Mouse (Mus musculus) layer of hippocampus, adult 11-12 months (tissue): ENCODE results near the gene Hoxa10.

ENCODE experiments used
- DNase-seq: peaks from one replicate; pipeline ENCODE4 v3.0.0; 2022; ENCODE audit warnings: low spot score

Gene Hoxa10

DNA sequence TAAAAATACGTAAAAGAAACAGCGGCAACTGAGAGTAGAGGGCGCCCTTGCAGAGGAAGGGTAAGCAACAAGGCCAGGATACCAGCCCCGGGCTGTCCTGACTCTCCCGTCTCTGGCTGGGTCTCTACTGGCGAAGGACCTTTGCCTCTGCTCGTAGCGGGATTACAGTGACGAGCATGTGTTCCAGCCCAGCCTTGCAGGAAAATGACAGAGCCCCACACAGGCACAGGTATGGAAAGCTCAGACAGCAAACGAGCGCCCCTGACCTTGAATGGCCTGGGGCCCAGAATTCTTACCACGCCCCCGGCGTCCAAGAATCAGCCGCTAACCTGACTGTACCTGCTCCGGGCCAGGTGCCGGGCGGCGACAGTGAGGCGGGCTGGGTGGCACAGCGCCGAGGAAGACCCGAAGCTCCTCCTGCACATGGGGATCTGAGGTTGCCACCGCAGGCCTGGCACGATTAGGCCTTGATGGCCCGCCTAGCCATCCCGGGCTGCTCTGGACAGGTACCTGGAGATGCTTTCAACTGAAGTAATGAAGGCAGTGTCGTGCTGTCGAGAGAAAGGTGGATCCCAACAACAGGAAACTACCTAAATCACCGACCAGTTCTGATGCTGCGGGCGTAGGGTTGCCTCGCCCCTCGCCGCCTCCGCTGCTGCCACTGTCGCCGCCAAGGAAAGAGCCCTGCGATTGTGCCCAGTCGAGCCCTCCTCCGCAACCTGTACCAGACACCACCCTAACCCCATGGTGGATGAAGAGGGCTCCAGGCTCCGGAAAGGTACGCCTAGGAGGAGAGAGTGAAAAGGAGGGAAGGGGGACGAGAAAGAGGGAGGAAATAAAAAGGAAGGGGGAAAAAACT is 10.9 kb downstream of the Hoxa10 start:
- DNase-seq: no peak

DNA sequence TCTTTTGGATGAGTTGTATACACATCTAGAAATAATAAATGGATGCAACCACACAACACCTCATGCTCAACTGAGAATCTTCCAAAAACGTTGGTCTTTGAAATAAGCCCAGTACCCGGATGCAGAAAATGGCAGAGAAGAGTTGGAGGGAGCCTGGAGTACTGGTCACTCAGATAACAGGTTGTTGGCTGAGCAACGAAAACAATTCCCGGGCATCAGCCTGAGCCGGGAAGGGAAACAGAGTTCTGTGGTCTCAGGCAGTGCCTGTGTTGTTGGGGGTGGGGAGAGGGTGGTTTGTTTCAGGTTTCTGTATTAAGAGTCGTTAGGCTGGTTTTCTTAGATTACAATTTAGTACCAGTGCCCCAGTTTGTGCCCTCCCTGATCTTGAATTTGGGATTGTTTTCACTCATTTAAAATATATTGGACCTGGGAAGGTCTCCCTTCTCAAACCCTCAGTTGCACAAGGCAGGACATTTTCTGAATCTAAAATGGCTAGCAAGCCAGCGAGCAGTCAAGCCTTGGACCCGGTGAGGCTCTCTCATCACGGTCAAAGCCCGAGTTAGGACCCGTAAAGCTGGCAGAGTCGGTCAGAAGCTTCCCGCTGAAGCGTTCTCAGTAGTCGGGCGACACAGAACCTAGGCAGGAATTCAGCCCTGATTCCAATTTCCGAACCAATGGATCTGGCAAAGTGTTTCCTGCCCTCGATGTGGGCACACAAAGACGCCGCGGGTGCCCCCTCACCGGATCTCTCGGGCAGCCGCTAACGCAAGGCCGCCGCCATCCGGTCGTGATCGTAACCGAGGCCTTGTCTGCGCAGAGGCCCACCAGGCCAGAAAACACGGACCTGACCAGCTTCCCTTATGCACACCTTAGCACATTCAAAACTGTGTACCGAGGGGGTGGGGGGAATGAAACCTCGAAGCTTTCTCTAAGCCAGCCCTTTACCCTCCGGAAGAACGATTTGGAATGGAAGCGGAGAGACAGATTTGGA is 11.9 kb downstream of the Hoxa10 start:
- no peak for DNase-seq

DNA sequence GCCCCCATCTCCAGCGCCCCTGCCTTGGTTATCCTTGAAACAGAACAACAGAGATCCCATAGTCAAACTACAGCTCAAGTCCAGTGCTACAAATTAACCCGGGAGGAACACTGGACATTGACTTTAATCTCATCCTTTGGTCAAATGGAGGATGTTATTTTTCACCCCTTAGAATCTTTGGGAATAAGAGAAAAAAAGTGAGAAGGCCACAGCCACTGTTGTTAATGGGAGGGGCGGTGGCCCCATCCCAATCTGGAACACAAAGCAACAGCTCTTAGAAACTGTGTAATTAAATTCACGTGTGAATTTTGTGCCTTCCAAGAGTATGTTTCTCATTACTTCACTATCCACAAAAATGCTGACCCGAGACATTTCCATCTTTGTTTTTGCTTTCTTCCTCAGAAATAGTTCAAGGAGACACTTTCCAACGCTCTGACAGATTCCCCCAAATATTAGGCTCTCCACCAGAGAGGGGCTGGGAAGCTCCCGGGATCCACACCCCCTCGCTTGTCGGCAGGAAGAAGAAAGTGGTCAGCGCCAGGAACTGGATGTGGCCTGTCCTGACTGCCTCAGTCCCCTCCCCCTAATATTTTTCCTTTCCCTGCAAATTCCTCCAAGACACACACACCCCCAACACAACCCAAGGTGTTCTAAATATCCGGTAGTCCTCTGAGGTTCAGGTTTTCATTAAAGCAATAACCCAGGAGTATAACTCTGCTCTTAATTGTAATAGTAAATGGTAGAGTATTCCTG is 13.0 kb downstream of the Hoxa10 start:
- no peak for DNase-seq

DNA sequence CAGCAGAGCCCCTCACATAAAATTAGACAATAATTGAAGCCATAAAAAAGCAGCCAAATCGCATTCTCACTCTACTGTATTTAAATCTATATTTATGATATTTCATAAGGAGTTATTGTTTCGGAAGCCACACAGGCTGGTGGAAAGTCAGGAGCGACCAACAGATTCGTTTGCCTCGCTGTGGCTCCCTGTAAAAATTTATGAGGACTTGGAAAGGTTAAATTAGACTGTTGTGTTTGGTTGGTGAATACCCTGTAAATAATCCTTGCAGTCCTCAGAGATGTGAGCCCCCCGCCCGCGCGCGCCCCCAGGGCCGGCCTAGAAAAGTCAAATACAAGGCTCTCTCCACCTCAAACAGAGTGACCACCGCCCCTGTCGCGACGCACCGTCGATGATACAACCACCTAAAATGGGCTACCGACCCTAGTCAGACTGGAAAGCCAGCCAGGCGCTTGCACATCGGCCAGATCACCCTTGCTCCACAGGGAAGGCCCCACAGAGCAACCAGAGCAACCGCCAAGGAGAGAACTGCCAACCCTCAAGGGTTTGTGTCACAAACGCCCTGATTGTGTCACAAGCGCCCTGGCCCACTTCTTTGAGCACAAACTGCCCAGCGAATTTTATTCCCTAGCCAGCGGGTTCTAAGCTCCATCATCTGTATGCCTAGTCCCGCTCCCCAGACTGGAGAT is 13.9 kb downstream of the Hoxa10 start:
- no peak for DNase-seq

DNA sequence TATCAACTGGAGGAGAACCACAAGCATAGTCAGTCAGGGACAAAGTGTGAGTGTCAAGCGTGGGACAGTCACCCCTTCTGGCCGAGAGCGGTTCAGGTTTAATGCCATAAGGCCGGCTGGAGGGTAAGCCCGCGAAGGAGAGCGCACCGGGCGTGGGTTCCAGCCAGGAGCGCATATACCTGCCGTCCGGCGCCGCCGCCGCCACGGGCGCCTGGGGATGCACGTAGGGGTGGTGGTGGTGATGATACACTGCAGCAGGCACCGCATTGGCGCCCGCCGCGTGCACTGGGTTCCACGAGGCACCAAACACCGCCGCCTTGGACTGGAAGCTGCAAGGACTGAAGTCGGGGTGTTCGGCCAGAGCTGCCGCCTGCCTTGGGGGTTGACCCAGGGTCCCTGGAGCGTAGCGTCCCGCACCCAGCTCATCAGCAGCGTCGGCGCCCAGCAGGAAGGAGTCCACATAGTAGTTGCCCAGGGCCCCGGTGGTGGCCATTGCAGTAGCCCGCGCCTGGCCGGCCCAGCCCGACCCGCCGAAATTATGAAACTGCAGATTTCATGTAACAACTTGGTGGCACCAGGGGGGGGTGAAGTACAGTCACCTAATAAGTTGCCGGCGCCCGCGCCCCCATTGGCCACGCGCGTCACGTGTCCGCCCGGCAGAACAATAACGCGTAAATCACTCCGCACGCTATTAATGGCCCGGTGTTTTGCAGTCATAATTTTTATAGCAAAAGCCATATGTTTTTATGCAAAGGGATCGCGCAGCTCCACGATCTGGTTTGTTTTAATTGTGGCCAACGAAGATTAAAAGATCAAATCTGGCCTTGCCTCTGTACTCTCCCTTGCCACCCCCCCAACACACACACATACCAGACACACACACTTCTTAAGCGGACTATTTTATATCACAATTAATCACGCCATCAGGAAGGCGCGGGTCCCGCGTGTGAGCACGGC is 14.8 kb downstream of the Hoxa10 start:
- DNase-seq: no peak

GRCm38 (mm10) chr6:52224895-52225611 is 15.6 kb downstream of the Hoxa10 start:
- no peak for DNase-seq

DNA sequence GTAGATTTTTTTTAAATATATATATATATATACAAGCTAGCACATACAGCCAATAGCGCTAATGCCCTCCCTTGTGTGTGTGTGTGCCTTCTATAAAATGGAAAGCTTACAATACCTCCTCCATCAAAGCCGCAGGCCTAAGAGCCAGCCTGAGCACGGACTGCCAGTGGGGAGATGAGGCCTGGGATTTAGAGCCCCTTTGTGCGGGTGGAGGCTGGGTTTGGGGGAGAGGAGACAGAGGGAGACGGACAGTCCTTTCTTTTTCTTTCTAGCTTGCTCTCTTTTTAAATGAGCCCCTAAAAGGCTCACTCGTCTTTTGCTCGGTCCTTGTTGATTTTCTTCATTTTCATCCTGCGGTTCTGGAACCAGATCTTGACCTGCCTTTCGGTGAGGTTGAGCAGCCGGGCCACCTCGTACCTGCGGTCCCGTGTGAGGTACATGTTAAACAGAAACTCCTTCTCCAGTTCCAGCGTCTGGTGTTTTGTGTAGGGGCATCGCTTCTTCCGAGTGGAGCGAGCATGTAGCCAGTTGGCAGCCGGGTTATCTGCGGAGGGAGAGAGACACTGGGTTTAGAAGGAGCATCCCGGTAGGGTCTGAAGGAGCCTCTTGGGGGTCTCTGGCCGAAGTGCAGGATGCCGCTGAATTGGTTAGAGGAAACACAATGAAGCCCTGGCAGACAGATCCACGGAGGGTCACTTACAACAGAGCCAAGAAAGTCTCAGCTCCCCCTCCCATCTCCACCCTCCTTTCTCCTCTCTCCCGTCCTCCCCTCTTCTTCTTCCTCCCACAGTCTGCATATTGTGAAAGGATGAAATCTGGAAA is 16.5 kb downstream of the Hoxa10 start:
- no peak for DNase-seq

- DNase-seq: no peak
Observed at GRCm38 (mm10) chr6:52222729-52223128, 17.9 kb downstream of the Hoxa10 start.

- no peak for DNase-seq
Observed at GRCm38 (mm10) chr6:52221993-52222685, 18.5 kb downstream of the Hoxa10 start.

DNA sequence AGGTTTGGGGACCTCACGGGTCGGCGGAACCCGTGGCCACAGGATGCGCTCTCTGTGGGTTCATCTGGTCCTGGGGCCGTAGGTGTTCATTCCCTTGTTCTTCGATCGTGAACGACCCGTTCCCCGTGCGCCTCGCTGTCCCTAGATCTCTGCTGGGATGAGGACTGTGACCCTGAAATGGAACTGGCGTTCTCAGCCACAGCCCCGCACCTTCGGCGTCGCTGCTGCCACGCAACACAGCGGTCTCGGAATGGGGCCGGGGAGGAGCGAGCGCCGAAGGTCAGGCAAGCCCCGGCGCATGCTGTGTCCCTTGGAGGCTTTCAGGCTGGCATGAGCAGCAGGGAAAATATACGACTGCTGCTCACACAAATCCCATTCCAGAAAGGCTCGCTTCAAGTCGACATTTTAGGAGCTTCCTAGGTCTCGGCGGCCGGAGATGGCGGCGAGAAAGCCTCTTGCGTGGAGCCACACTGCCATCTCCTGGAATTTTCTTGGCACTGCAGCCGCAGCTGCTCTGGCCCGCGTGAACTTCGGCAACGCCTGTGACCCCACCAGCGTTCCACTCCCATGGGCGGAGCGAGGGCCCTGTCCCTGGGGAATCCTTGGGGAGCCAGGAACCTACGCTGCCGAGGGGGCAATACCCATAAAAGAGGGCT is 19.2 kb downstream of the Hoxa10 start, which contains the start of gene Hoxa7:
Gene Hoxa7, minus strand, starts transcription at position 518 of the 656 bp plus-strand sequence.
- DNase-seq: peak; percentile 81

- DNase-seq: no peak
Observed at GRCm38 (mm10) chr6:52220865-52221310, 19.8 kb downstream of the Hoxa10 start.

DNA sequence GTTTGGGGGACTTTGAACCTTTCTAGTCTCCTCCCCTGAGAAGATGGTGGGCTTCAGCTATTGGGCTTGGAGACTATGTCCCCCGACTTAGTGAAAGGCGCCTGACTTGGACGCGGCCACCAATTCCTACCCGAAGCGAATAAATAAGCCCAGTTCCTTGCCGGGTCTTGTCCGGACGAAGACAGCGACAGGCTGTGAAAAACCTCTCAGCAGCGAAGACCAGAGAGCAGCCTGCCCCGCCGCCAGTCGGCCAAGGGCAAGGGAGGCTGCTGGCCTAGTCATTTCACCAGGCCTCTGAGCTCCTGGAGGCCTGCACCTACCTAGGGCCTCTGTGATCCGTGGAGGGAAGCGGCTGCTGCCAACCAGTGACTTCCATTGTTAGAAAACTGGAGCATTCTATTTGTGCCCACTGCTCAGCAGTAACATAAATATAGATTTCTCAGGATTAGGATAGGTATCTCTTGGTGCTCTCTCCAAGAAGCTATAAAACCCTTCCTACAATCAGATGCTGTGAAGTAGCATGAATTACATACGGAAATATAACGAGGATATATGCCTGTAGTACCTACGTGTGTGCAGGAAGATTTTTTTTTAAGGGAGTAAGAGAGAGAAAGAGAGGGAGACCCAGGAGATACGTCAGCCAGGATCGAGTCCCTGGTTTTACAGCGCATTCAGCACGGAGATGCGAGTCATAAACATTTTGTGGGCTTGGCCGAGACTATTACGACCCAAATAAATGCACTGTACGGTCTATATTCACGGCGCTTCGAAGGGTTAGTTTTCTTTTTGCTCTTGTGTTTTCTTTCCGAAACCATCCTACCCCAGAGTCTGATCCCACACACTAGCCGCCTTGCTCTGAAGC is 20.4 kb downstream of the Hoxa10 start:
- DNase-seq: no peak

DNA sequence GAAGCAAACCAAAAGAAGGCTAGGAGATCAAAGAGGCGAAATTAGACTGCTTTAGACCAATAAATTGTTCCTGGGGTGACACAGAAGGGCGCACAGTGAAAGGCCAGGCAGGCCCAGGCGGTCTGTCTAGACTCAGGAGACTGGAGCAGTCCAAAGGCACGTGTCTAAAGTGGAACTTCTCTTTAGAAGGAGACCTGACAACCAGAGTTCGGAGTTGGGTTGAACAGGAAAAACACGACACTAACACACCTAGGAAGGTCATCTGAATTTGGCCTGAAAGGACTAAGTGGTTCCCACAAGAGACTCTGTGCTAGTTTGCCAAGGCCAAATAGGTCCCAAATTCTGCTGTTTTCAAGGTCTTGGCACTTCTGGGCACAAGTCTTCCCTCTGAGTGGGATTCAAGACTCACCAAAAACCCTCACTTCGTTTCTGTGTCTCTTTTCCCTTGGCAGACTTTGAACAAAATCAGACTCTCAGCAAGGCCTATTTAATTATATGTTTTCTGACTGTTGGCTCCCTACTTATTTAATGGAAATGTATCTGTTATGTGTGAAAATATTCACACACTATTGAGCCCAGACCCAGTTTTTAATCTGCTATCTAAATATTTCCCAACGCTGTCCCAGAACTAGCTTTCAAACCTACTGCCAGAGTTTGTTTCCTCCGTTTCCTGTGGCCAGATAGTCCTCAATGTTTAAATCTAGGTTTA is 21.3 kb downstream of the Hoxa10 start:
- DNase-seq: no peak

DNA sequence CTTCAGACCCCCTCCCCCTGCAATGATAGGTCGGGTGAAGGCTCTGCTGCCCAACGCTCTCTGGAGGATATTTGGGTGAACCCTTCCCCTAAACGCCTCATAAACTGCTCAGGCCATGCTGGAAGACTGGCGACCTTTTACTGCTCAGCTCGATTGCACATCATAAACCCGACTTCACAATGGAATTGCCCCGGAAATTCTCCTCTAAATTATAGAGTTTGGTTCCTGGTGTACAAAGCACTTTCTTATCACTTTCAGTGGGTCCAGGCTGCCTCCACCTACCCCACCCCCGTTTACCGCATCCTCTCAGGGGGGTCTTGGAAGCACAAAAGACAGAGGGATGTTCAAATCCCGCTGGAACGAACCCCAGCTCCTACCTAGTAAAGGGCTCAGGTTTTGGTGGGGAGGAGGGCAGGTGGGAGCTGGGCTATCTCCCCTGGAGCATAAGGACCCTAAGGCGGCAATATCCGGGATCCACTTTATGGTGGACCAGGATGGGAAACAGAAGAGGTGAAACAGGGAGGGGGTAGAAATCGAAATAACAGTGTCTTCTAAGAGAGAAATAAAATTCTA is 21.9 kb downstream of the Hoxa10 start:
- no peak for DNase-seq

- DNase-seq: no peak
Observed at GRCm38 (mm10) chr6:52217895-52218642, 22.6 kb downstream of the Hoxa10 start.
